Mouse (Mus musculus) neural tube, embryonic 11.5 days (tissue): ENCODE measurements at regions not wholly inside any gene's neighbourhood (a gene's known extent, or its start where the extent isn't known, plus 50 kb on each side); places are given as distances from the start of the nearest gene placed in this dataset.
A peak's percentile ranks its signal among the peaks of the same experiment; 100 is the strongest.

Experiments
- ATAC-seq: fragments of 200-750 bp; cut with Nextera tagmentation; 2 replicates; pipeline ENCODE4 v1.8.0; 2017; ENCODE audit warnings: moderate number of reproducible peaks, mild to moderate bottlenecking, moderate TSS enrichment, moderate library complexity; ENCODE audit not compliant: insufficient read depth, low FRiP score, low TSS enrichment
- DNase-seq: peaks from one replicate; pipeline ENCODE4 v3.0.0-alpha.2; 2015; ENCODE audit warnings: low spot score
- H3K27ac ChIP-seq: fragments of 300-500 bp; sonication (generic); 2 replicates; pipeline ENCODE4 v1.5.1; 2014; ENCODE audit warnings: low read depth, mild to moderate bottlenecking, low read length
- H3K27me3 ChIP-seq: fragments of 300-500 bp; sonication (generic); 2 replicates; pipeline ENCODE4 v1.6.1; 2014; ENCODE audit warnings: mild to moderate bottlenecking, low read length, mixed read lengths; ENCODE audit not compliant: control insufficient read depth, insufficient read depth
- H3K36me3 ChIP-seq: fragments of 300-500 bp; sonication (generic); 2 replicates; pipeline ENCODE4 v1.6.1; 2014; ENCODE audit warnings: mild to moderate bottlenecking, low read length, moderate library complexity, mixed read lengths; ENCODE audit not compliant: control insufficient read depth, insufficient read depth
- H3K4me1 ChIP-seq: fragments of 300-500 bp; sonication (generic); 2 replicates; pipeline ENCODE4 v1.6.1; 2014; ENCODE audit warnings: low read length, mixed read lengths; ENCODE audit not compliant: control insufficient read depth, insufficient read depth
- H3K4me2 ChIP-seq: fragments of 300-500 bp; sonication (generic); 2 replicates; pipeline ENCODE4 v1.6.1; 2014; ENCODE audit warnings: low read depth, mild to moderate bottlenecking, moderate library complexity
- H3K4me3 ChIP-seq: fragments of 300-500 bp; sonication (generic); 2 replicates; pipeline ENCODE4 v1.5.1; 2014; ENCODE audit warnings: low read depth, low read length
- H3K9ac ChIP-seq: fragments of 300-500 bp; sonication (generic); 2 replicates; pipeline ENCODE4 v1.6.1; 2014; ENCODE audit warnings: mild to moderate bottlenecking, low read length
- H3K9me3 ChIP-seq: fragments of 300-500 bp; sonication (generic); 2 replicates; pipeline ENCODE4 v1.6.1; 2016; ENCODE audit warnings: low read length; ENCODE audit not compliant: control insufficient read depth
- WGBS: fragments of 180-500 bp; shearing (Covaris S2); extraction: QIAGEN DNeasy Blood & Tissue Kit; methylation state at CpG from one replicate; pipeline ENCODE4 v1.1.7; 2014; 5-methylcytosine and 5-hydroxymethylcytosine counted together

DNA sequence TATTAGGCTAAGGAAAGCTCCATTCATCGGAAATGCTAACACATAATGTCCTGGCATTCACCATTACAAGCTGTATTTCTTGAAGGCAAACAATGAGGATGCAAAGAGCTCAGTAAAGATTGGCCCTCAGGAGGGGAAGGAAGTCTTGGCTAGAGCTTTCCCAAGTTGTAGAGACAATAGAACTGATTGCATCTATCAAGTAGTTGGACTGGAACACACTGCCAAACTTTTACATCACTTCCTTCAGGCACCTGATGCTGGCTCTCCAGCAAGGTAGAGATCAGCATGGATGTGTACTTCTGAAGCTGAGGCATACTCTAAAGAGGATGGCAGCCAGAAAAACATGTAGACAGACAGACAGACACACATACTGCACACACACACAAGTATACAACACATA lies 234.9 kb upstream of the Tbl1xr1 start:
- Histone ChIP-seq H3K27ac (no peak overlapping the region), H3K27me3 (no peaks in the 10 kb centered on the region), H3K4me3 (no peak overlapping the region), H3K9ac (no peak overlapping the region), H3K36me3 (no peaks in the 10 kb centered on the region), H3K4me1 (peaks cover 4% of the 10 kb centered on the region; the same call in 1 of the 2 replicates), H3K9me3 (no peaks in the 10 kb centered on the region), H3K4me2 (no peak overlapping the region)
- DNase-seq (no peak), ATAC-seq (no peak)
- 45% methylated on average over 1 of the region's 1 CpGs for WGBS

DNA sequence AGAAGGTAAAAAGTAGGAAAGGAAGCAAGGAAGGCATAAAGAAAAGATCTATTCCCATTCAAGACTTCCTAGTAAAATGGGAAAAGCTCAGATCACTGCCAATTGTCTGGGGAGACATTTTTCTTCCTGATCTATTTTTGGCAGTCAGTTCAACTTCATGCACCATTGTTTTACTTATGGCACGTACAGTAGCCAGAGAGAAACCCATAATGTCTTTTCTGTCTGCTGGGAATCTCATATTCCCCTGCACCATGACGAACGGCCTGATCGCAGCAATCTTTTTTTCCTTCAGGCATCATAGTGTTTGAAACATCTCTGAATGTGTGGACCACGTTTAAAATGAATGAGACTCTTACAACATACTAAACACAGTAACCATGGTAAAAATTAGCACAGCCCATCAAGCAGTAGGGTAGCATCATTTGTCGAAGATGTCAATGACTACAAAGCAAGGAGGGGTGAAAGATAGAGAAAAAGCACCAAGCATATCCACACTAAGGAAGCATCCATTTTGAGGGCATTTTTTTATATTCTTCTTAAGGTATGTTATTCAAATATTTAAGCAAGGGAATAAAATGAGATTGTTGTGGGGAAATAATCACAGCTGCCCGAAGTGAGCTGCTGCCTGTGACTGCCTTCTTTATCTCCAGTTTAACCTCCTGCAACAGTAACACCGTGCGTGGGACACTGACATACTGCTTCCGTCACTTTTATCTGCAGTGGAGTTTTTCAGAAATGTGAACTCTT lies 233.7 kb upstream of the Tbl1xr1 start:
- no peaks in the 10 kb centered on the region for H3K36me3 ChIP-seq
- peak; percentile 23 for DNase-seq
- peaks cover 4% of the 10 kb centered on the region; the same call in 1 of the 2 replicates for H3K4me1 ChIP-seq
- no peak overlapping the region for H3K9ac ChIP-seq
- H3K27me3 ChIP-seq = no peaks in the 10 kb centered on the region
- no peak overlapping the region for H3K27ac ChIP-seq
- no peak overlapping the region for H3K4me2 ChIP-seq
- WGBS = 46% methylated on average over 10 of the region's 10 CpGs
- H3K4me3 ChIP-seq = no peak overlapping the region
- no peaks in the 10 kb centered on the region for H3K9me3 ChIP-seq
- peak; percentile 49 for ATAC-seq

DNA sequence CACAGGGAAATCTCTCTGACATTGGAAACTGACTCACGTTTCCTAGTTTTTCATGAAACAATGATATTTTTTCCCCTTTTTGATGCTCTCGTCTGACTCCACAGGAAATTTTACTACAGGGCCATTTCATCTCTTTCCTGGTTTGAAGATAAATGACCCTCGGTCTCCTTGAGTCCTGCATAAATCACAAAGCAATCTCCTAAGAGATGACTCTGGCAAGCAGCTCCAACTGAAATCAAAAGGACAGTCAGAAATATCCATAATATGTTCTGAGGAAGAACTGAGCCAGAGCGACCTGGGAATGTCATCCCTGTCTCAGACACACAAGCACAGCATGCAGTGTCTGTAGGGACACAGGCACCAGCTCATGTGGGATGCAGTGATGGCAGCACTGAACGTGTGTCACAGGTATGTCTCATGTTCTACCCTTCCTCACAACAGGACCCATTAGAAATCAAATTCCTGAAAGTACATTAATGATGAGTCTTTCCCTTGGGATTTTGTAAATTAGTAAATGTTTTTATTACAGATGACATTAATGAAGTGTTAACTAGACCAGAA lies 233.1 kb upstream of the Tbl1xr1 start:
- no peaks in the 10 kb centered on the region for H3K27me3 ChIP-seq

DNA sequence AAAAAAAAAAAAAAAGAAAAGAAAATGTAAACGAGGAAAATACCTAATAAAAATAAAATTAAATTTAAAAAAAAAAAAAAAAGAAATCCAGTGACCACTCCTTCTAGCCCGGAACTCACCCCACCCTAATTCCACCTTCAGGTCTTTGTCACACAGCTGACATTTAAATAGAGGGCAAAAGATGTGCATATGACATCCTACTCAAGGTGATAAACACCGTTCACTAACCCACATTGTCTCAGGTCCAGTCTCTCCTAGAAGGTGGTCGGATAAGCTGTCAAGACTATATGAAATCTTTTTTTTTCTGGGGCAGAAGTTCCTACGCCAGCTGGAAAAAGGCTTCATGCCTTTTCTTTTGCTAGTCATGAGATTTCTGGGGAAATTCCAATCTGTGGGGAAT lies 226.6 kb upstream of the Tbl1xr1 start:
- H3K9me3 ChIP-seq = no peaks in the 10 kb centered on the region
- no peak overlapping the region for H3K9ac ChIP-seq
- no peaks in the 10 kb centered on the region for H3K4me1 ChIP-seq
- H3K27me3 ChIP-seq = no peaks in the 10 kb centered on the region
- ATAC-seq (no peak), DNase-seq (no peak)
- WGBS = 89% methylated on average over 5 of the region's 5 CpGs
- no peak overlapping the region for H3K27ac ChIP-seq
- no peak overlapping the region for H3K4me2 ChIP-seq
- no peak overlapping the region for H3K4me3 ChIP-seq
- H3K36me3 ChIP-seq = no peaks in the 10 kb centered on the region

More for the DNA sequence above, 233.1 kb upstream of the Tbl1xr1 start:
- Histone ChIP-seq H3K4me1 (peaks cover 4% of the 10 kb centered on the region; the same call in 1 of the 2 replicates), H3K9me3 (no peaks in the 10 kb centered on the region), H3K27ac (no peak overlapping the region), H3K4me3 (no peak overlapping the region), H3K9ac (no peak overlapping the region), H3K4me2 (no peak overlapping the region), H3K36me3 (no peaks in the 10 kb centered on the region)
- DNase-seq = no peak
- ATAC-seq = no peak
- 41% methylated on average over 5 of the region's 5 CpGs for WGBS

DNA sequence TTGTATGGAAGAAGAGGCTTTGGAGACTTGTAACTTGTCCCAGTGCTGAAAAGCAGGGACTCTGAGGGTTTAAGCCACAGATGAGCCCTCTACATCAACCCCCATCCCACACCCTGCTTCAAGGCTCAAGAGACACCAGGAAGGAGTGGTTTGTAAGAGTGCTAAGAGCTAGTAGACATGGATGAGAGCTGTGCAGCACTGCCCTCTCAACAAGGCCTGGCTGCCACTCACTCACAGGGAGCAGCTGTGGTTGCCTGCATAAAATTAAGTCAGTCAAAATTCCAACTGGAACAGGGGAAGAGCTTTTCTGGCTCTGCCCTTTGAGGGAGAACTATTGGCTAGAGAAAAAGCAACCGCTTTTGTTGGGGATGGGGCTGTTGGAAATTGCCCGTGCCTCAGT lies 225.5 kb upstream of the Tbl1xr1 start:
- H3K9ac ChIP-seq = no peak overlapping the region
- no peak overlapping the region for H3K4me3 ChIP-seq
- no peak overlapping the region for H3K27ac ChIP-seq
- no peaks in the 10 kb centered on the region for H3K36me3 ChIP-seq
- H3K27me3 ChIP-seq = no peaks in the 10 kb centered on the region
- no peak for ATAC-seq
- H3K4me2 ChIP-seq = no peak overlapping the region
- DNase-seq = no peak
- no peaks in the 10 kb centered on the region for H3K4me1 ChIP-seq
- 93% methylated on average over 2 of the region's 2 CpGs for WGBS
- no peaks in the 10 kb centered on the region for H3K9me3 ChIP-seq

DNA sequence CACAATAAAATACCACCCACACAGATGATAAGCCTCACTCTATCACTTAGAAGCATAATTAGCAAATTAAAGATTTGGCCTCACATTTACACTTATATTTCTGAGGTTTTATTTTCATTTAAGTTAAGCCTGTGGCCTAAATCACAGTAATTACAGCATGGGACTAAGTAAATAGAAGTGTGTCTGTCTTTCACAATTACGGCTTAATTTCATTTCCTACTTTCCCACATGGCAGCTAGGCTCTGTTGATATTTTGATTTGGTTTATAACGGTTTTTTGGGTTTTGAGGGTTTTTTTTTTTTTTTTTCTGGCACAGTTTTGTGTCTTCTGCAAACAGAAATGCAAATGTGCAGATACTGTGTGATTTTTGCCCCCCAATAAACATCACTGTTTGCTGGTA lies 222.1 kb upstream of the Tbl1xr1 start:
- Histone ChIP-seq H3K4me1 (no peaks in the 10 kb centered on the region), H3K9me3 (no peaks in the 10 kb centered on the region), H3K4me3 (no peak overlapping the region), H3K9ac (no peak overlapping the region), H3K27ac (no peak overlapping the region), H3K27me3 (no peaks in the 10 kb centered on the region), H3K36me3 (no peaks in the 10 kb centered on the region), H3K4me2 (no peak overlapping the region)
- DNase-seq (no peak), ATAC-seq (no peak)
- WGBS = 74% methylated on average over 2 of the region's 2 CpGs

DNA sequence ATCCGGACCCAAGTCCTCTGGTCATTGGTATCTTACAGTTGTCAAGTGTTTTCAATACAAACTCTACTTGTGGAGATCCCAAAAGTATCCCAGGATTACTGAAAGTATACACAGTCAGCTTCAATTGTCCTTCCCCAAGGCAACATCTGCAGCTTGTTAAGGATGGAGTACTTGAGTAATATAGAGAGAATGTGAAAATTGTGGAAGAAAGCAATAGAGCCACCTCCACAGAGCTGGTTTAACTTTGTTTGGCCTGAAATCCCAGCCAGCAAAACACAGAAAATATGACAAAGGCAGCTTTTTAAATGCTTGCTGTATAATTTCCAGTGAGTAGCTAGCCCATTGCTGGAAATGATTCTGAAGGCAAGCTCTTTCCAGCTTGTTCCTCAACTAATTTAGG lies 217.0 kb upstream of the Tbl1xr1 start:
- Histone ChIP-seq H3K27me3 (no peaks in the 10 kb centered on the region), H3K27ac (no peak overlapping the region), H3K36me3 (no peaks in the 10 kb centered on the region), H3K4me1 (no peaks in the 10 kb centered on the region), H3K9ac (no peak overlapping the region), H3K9me3 (no peaks in the 10 kb centered on the region), H3K4me3 (no peak overlapping the region), H3K4me2 (no peak overlapping the region)
- WGBS = 94% methylated on average over 1 of the region's 1 CpGs
- no peak for DNase-seq
- ATAC-seq = no peak

DNA sequence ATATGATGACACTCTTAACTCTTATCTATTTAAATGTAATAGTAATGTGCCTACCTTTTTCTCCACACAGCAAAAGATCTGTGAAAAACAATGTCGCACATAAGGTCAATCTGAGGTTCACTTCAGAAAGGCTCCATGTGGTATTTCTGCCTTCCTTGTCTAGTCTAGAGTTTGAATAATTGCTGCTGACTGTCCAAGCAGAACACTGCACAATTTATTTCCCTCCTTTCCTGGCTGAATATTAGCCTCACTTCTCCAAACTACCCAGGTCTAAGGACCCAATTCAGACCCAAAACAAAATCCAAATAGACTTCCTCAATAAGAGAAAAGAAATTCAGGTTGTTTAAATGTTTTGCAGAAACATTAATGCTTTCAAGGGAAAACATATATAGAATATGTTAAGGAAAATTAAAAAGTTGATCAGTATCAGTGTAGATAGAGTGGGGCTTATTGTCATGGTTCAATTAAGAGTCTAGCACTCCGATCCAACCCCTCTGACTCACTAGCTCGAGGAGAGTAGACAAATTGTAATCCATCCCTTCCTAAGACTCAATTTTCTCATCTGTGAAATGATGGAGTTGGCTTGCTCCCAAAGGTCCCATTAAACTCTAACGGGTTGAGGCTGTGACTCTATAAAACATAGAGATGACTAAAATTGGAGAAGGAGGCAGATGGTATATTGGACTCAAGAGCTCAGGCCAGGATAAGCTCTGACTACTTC lies 215.4 kb upstream of the Tbl1xr1 start:
- no peaks in the 10 kb centered on the region for H3K4me1 ChIP-seq

DNA sequence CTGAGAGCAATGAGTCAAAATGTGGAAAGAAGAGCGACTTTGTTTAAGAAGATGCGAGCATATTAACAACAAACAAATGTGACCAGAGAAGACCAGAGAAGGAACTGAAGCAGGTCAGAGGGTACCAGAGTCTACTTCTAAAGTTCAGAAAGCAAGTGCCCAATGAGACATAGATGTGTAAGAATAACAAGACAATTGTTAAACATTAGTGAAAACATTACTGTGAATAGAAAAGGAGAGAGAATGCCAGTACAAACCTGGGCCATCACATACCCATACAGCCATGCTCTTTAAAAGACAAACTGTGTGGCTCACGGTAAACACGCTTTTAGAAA lies 214.8 kb upstream of the Tbl1xr1 start:
- Histone ChIP-seq H3K27ac (no peak overlapping the region), H3K27me3 (no peaks in the 10 kb centered on the region), H3K9me3 (no peaks in the 10 kb centered on the region), H3K4me2 (no peak overlapping the region), H3K9ac (no peak overlapping the region), H3K4me1 (no peaks in the 10 kb centered on the region), H3K36me3 (no peaks in the 10 kb centered on the region), H3K4me3 (no peak overlapping the region)
- DNase-seq (no peak), ATAC-seq (no peak)
- 92% methylated on average over 4 of the region's 4 CpGs for WGBS

More for the DNA sequence above, 215.4 kb upstream of the Tbl1xr1 start:
- no peak for ATAC-seq
- no peaks in the 10 kb centered on the region for H3K36me3 ChIP-seq
- H3K9ac ChIP-seq = no peak overlapping the region
- no peak overlapping the region for H3K4me3 ChIP-seq
- no peaks in the 10 kb centered on the region for H3K9me3 ChIP-seq
- H3K27me3 ChIP-seq = no peaks in the 10 kb centered on the region
- no peak overlapping the region for H3K27ac ChIP-seq
- DNase-seq = no peak
- no peak overlapping the region for H3K4me2 ChIP-seq
- WGBS = 59% methylated on average over 4 of the region's 4 CpGs
